Mouse (Mus musculus) neutrophil, adult 5-6 weeks (primary cell): Measurements from ENCODE around the gene Fcho1. TPM values are rescaled to one million over a fixed set of nuclear protein-coding genes. Genes with fewer than 3 reads are reported as not detected.

Experiments
- ATAC-seq: fragments of 151-379, 151-347 bp; 2 replicates; pipeline ENCODE4 v1.8.0; 2017; ENCODE audit warnings: mild to moderate bottlenecking, moderate TSS enrichment; ENCODE audit not compliant: insufficient number of reproducible peaks, poor library complexity, low FRiP score, severe bottlenecking; ENCODE audit errors: extremely low read depth
- total RNA-seq: library from RNA; stranded (forward); fragments of 200-1000 nt; gene quantifications from 2 replicates; pipeline ENCODE4 v1.2.3, GENCODE M21; 2017

Fcho1 gene
- total RNA-seq, 1 experiment from 2014 or later, result 80.4 TPM

GRCm38 (mm10) chr8:71670621-71671548 lies 54.6 kb downstream of the Fcho1 start:
- ATAC-seq, result no peak

- ATAC-seq, result no peak
Observed at GRCm38 (mm10) chr8:71670198-71670597, 55.3 kb downstream of the Fcho1 start.

DNA sequence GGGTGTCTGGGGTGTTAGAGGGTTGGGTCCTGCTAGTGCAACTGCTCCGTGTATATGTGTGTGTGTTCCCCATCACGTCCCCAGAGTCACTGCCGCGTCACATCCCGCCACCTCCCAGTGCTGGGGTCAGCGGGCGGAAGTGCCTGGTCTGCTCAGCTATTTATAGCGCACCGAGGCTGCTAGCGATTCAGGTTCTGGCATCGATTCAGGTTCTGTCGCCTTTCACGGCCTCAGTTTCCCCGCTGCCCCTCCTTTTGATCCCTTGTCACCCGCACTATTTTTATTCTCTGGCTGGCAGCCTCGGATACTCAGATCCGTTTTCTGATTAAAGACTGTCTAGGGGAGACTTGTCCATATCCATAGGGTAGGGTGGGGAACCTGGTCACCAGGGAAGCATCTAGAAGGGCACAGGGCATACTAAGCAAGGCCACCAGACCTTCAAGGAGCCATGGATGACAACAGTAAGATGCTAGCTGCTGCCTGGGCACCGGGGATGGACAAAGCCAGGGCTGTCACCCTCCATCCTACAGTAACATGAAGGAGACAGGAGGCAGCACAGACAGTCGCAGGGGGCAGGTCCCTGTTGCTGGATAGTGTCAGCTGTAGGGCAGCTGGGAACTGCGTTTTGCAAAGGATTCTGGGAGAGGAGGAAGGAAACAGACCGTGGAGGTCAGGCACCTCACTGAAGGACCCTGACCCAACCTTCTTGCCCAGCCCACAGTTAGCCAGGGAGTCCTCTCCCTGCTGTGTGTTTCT lies 57.1 kb downstream of the Fcho1 start:
- peak; percentile 54; the same call in 1 of the 2 replicates for ATAC-seq

GRCm38 (mm10) chr8:71667256-71667655 lies 58.3 kb downstream of the Fcho1 start:
- no peak for ATAC-seq

DNA sequence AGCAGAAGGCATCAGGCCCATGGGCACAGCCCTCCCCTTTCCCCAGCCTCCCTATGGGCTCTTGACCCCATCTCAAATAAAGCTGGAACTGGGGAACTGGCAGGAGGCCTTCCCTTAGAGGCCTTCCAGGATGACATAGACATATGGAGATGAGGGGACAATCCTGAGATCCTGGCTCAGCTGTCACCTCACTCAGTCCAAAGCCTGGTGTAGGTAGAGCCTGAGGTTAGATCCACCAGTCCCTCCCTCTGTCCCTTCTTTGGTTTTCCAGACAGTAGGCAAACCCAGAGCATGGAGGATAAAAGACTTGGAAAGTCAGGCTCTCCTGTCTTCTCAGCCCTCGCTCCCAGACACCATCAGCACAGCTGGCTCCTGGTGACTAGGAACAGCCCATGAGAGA lies 58.7 kb downstream of the Fcho1 start:
- ATAC-seq, result no peak

DNA sequence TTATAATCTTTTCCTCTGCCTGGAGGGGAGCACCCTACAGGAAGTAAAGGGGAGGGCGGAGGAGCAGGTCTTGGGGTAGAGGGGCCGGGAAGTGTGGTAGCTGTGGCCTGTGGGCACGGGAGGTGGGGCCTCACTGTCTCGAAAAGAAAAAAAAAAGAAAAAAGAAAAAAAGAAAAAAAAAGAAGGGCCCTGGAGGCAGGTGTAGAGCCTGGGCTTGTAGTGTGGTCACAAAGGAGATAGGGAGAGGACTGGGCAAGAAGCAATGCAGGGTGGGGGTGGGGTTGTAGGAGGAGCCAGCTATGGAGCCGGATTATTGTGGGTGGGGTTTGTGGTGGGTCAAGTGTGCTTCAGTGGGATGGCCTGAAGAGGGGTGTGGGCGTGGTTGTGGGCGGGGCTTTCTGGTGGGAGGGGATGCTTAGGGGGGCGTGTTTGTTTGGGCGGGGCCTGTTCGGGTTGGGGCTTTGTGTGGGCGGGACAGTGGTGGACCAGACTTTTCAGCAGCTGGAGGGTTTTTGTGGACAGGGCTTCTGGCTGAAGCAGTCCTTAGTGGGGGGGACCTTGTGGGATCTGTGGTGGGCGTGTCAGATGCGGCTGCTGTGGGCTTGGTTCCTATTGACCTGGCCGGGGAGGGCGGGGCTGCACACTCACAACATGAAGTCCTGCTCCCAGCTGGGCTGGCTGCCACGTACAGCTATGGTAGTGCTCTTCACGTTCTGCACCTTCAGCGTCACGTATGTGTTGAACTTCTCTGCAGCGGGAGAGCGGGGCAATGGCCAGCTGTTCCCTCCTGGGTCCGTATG lies 60.0 kb downstream of the Fcho1 start:
- ATAC-seq, result no peak

DNA sequence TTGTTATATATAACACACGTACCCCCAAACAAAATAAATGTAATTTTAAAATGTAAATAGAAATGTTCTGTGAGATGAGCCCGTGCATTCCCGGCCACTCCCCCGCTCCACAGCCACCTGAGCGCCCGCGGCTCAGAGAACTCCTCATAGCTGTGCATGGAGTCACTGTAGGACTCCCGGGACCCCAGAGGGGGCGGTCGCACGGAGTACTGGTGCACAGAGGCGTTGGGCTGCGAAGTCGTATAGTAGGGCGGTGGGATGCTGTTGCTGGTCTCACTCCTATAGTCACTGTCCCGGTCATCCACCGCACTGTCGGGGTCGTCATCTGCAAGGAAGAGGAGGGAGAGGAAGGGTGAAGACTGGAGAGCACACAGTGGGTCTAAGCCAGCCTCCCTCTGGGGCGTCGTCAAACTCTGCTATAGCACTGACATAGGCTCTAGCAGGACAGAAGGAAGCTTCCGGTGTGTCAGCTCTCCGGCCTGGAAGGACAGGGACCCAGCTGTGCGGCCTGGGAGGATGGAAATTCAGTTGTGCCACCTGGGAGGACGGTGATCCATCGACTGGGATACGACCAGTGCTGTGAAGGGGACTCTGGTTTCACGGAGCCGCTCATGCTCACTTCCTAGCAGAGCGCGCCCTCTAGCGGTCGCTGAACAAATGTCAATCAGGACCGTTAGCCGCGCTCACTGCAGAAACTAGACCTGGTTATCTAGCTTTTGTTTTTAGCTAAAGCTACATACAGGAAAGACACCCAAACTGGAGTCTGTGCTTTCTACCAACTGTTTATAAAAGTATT lies 65.0 kb downstream of the Fcho1 start:
- peak; percentile 65 for ATAC-seq

DNA sequence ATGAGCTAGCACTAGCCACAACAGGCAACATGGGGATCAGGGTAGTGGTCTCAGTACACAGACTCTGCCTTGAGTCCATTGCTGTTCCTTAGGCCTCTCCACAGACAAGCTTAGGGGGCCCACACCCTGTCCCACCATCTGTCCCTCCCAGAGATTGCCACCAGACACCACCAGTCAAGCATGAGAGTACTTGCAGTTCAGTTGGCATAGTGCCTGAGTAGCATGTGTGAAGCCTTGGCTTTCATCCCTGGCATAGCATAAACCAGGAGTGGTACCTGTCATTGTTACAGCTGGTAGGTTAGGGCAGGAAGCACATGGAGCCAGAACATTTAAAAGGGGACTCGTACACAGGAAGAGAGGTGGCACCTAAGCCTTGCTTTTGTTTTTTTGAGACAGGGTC lies 65.8 kb downstream of the Fcho1 start:
- ATAC-seq, result no peak

DNA sequence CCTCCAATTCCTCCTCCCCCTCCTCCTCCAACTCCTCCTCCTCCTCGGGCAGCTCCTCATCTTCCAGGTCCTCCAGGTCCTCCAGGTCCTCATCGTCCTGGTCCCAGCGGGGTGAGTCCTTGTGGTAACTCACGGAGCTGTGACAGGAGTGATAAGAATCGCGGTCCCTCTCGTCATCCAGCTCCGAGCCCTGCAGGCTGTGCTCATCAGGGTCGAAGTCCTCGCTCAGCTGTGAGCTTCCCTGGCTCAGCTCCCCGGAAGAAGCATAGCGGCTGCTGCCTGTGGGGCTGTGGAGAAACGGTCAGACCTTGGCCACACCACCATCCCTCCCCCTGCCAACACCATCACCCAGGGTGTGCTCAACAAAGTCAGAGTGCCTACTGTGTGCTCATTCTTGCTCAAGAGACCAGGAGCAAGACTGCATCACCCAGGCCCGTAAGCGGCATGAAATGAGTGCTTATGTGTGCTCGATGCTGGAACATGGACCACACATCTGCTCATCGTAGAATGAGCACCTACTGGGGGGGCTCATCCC lies 66.9 kb downstream of the Fcho1 start:
- no peak for ATAC-seq

Other genes with a start within 250 kb of the Fcho1 start
- gene Ano8, start 239.8 kb downstream of the Fcho1 start, total RNA-seq, result 6.1 and 8.5 TPM in 2 replicates
- 15.2 and 19.7 TPM in 2 replicates for gene Gtpbp3, start 237.6 kb downstream of the Fcho1 start, total RNA-seq
- gene Plvap, start 214.0 kb downstream of the Fcho1 start, total RNA-seq, result not detected in 2 replicates
- not detected in 2 replicates for gene Ccdc194, start 200.0 kb downstream of the Fcho1 start, total RNA-seq
- 7.6 and 18.4 TPM in 2 replicates for gene Bst2, start 188.3 kb downstream of the Fcho1 start, total RNA-seq
- gene Mvb12a, start 182.8 kb downstream of the Fcho1 start, total RNA-seq, result 35.4 and 39.8 TPM in 2 replicates
- gene Tmem221, start 166.8 kb downstream of the Fcho1 start, total RNA-seq, result 0.25 and 0.58 TPM in 2 replicates
- not detected in 2 replicates for gene Nxnl1, start 159.1 kb downstream of the Fcho1 start, total RNA-seq
- 3.4 and 5.7 TPM in 2 replicates for gene Slc27a1, start 156.8 kb downstream of the Fcho1 start, total RNA-seq
- gene Pgls, start 133.5 kb downstream of the Fcho1 start, total RNA-seq, result 45.6 and 55.1 TPM in 2 replicates
- gene Fam129c, start 128.1 kb downstream of the Fcho1 start, total RNA-seq, result 94.7 and 127 TPM in 2 replicates
- gene Colgalt1, start 114.7 kb downstream of the Fcho1 start, total RNA-seq, result 92.2 and 92.5 TPM in 2 replicates
- 0.12 TPM in 2 replicates for gene Unc13a, start 54.0 kb downstream of the Fcho1 start, total RNA-seq
- gene Jak3, start 49.4 kb downstream of the Fcho1 start, total RNA-seq, result 19.0 and 25.7 TPM in 2 replicates
- 4.5 and 10.0 TPM in 2 replicates for gene Insl3, start 36.5 kb downstream of the Fcho1 start, total RNA-seq
- gene B3gnt3, start 23.9 kb downstream of the Fcho1 start, total RNA-seq, result 0.58 and 0.86 TPM in 2 replicates
- 12.4 and 14.2 TPM in 2 replicates for gene Zfp709, start 156.3 kb upstream of the Fcho1 start, total RNA-seq
- gene Zfp882, start 182.9 kb upstream of the Fcho1 start, total RNA-seq, result 13.2 and 18.3 TPM in 2 replicates
- 22.5 and 25.1 TPM in 2 replicates for gene Zfp617, start 182.9 kb upstream of the Fcho1 start, total RNA-seq
- 30.8 and 40.4 TPM in 2 replicates for gene Zfp961, start 225.3 kb upstream of the Fcho1 start, total RNA-seq